Mouse (Mus musculus): ENCODE measurements around the gene Oscp1. TPM values are rescaled to one million over a fixed set of nuclear protein-coding genes. Genes with fewer than 3 reads are reported as not detected.

Gene Oscp1
- polyA plus RNA-seq, 1 experiment: 0.46 TPM

DNA sequence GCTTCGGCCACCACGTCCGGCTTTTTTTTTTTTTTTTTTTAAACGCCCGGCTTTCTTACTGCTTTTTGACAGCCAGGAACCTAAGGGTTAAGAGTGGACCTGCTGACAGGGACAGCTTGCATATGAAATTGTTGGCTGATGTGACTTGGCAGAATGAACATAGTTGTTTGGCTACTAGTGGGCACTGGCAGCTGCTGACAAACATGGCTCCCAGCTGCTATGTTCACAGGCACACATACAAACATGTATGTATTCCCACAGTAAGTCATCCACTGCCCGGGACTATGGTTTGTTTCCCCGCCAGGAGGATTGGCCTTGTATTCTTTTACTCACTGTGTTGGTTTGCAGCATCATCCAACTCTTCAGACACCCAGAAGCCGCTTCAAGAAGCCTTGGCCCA, 58.8 kb downstream of the Oscp1 start:
- H3K36me3 ChIP-seq (ENCODE audit: control insufficient read depth, insufficient read depth, low read length): no peaks in the 10 kb centered on the region
- 90% methylated on average over 8 of the region's 8 CpGs for WGBS
- H3K27me3 ChIP-seq (ENCODE audit: control insufficient read depth, insufficient read depth, low read length): no peaks in the 10 kb centered on the region
- no peak for DNase-seq (ENCODE audit: low read depth in 1 of 2, low spot score in 2 of 2)
- no peak overlapping the region for H3K27ac ChIP-seq (ENCODE audit: insufficient read depth, low read length)
- 0 out of 2 replicates have a peak, but pooled peaks cover 1% of the 10 kb centered on the region for H3K4me1 ChIP-seq (ENCODE audit: control insufficient read depth, insufficient read depth, insufficient read length)
- TF ChIP-seq CTCF (IDR thresholded peaks at IDR 0.05; ENCODE audit: extremely low read depth, insufficient read depth, insufficient read length, insufficient replicate concordance): no peak
- no peak for TF ChIP-seq POLR2A (IDR thresholded peaks at IDR 0.05; ENCODE audit: low read depth, low read length)
- H3K4me3 ChIP-seq (ENCODE audit: extremely low read depth, insufficient read depth, insufficient read length): no peak overlapping the region

DNA sequence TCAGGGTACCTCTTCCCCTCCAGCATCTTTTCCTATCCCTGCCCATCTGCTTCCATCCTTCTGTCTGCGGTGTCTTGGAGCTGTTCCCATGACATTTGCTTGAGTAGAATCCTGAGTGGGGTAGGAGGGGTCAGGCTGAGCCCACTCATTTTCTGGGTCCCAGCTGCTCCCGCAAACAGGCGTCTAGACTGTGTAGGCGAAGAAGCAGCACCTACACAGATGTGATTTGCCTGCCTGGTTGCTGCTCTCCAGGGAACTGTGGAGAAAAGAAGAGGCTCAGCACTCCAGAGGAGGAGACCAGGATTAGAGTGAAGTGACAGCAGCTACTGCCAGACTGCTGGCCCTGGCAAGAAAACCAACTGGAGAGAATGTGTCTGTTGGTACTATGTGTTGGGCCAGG, 60.3 kb downstream of the Oscp1 start:
- no peaks in the 10 kb centered on the region for H3K4me1 ChIP-seq (ENCODE audit: control insufficient read depth, insufficient read depth, insufficient read length)
- TF ChIP-seq POLR2A (IDR thresholded peaks at IDR 0.05; ENCODE audit: low read depth, low read length): no peak
- TF ChIP-seq CTCF (IDR thresholded peaks at IDR 0.05; ENCODE audit: extremely low read depth, insufficient read depth, insufficient read length, insufficient replicate concordance): no peak
- WGBS: 89% methylated on average over 4 of the region's 4 CpGs
- no peaks in the 10 kb centered on the region for H3K27me3 ChIP-seq (ENCODE audit: control insufficient read depth, insufficient read depth, low read length)
- H3K4me3 ChIP-seq (ENCODE audit: extremely low read depth, insufficient read depth, insufficient read length): no peak overlapping the region
- no peak overlapping the region for H3K27ac ChIP-seq (ENCODE audit: insufficient read depth, low read length)
- DNase-seq (ENCODE audit: low read depth in 1 of 2, low spot score in 2 of 2): no peak
- 0 out of 2 replicates have a peak, but pooled peaks cover under 1% of the 10 kb centered on the region for H3K36me3 ChIP-seq (ENCODE audit: control insufficient read depth, insufficient read depth, low read length)

DNA sequence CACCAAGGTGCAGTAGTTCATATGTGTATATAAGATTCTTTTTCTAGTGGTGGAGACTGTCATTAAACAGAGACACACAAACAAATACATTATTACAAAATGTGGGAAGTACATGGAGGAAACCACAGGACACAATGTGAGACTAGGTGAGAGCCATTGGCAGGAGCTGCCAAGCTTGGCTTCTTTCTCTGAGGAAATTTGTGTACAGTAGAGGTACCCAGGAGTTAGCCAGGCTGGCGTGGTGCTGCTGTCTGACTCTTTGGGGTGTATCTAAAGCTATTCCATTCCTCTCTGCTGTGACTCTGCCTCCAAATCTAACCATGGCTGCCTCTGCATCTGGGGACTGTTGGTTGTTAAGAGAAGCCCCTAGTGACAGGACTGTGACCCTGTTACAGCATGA, 60.7 kb downstream of the Oscp1 start:
- peaks cover 2% of the 10 kb centered on the region; the same call in 1 of the 2 replicates for H3K36me3 ChIP-seq (ENCODE audit: control insufficient read depth, insufficient read depth, low read length)
- H3K4me3 ChIP-seq (ENCODE audit: extremely low read depth, insufficient read depth, insufficient read length): no peak overlapping the region
- H3K4me1 ChIP-seq (ENCODE audit: control insufficient read depth, insufficient read depth, insufficient read length): no peaks in the 10 kb centered on the region
- 83% methylated on average over 1 of the region's 1 CpGs for WGBS
- no peaks in the 10 kb centered on the region for H3K27me3 ChIP-seq (ENCODE audit: control insufficient read depth, insufficient read depth, low read length)
- TF ChIP-seq POLR2A (IDR thresholded peaks at IDR 0.05; ENCODE audit: low read depth, low read length) (no peak), CTCF (IDR thresholded peaks at IDR 0.05; ENCODE audit: extremely low read depth, insufficient read depth, insufficient read length, insufficient replicate concordance) (no peak)
- no peak overlapping the region for H3K27ac ChIP-seq (ENCODE audit: insufficient read depth, low read length)
- DNase-seq (ENCODE audit: low read depth in 1 of 2, low spot score in 2 of 2): no peak

DNA sequence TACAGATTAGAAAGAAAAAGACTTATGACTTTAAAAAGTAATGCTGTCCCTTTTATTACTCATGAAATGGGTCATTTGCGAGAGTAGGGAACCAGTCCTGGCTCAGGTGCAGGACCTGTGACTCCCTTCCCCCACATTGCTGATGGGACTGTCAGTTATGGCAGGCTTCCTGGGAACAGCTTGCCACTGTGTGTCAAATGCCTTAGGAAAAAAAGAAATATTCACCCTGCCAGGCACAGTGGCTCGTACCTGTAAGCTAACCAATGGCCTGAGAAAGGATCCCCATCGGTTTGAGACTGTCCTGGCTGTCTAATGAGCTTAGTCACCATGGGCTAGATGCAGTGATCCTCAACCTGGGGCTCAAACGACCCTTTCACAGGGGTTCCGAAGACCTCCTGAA, 61.7 kb downstream of the Oscp1 start:
- Histone ChIP-seq H3K36me3 (ENCODE audit: control insufficient read depth, insufficient read depth, low read length) (peaks cover 10% of the 10 kb centered on the region), H3K27ac (ENCODE audit: insufficient read depth, low read length) (no peak overlapping the region), H3K27me3 (ENCODE audit: control insufficient read depth, insufficient read depth, low read length) (no peaks in the 10 kb centered on the region), H3K4me1 (ENCODE audit: control insufficient read depth, insufficient read depth, insufficient read length) (no peaks in the 10 kb centered on the region), H3K4me3 (ENCODE audit: extremely low read depth, insufficient read depth, insufficient read length) (no peak overlapping the region)
- 85% methylated on average over 5 of the region's 5 CpGs for WGBS
- no peak for TF ChIP-seq CTCF (IDR thresholded peaks at IDR 0.05; ENCODE audit: extremely low read depth, insufficient read depth, insufficient read length, insufficient replicate concordance)
- no peak for TF ChIP-seq POLR2A (IDR thresholded peaks at IDR 0.05; ENCODE audit: low read depth, low read length)
- DNase-seq (ENCODE audit: low read depth in 1 of 2, low spot score in 2 of 2): no peak

DNA sequence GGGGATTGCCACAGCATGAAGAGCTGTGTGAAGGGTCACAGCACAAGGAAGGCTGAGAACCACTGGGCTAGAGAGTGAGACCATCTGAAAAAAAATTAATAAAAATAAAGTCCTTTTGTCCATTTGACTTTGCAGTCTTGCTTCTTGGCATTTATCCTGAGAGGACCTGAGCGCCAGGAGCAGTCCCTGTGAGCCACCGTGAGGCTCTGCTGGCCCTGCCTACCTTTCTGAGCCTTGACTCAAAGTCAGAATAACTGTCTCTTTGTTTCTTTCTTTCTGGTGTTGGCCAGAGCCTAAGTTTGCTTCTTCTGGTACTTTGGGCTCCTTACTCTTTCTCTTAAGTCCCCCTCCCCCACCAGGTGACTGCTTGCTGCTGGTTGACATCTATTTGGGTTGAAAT, 62.1 kb downstream of the Oscp1 start:
- no peaks in the 10 kb centered on the region for H3K4me1 ChIP-seq (ENCODE audit: control insufficient read depth, insufficient read depth, insufficient read length)
- TF ChIP-seq CTCF (IDR thresholded peaks at IDR 0.05; ENCODE audit: extremely low read depth, insufficient read depth, insufficient read length, insufficient replicate concordance) (no peak), POLR2A (IDR thresholded peaks at IDR 0.05; ENCODE audit: low read depth, low read length) (no peak)
- H3K36me3 ChIP-seq (ENCODE audit: control insufficient read depth, insufficient read depth, low read length): peaks cover 12% of the 10 kb centered on the region
- WGBS: 87% methylated on average over 2 of the region's 2 CpGs
- no peak overlapping the region for H3K4me3 ChIP-seq (ENCODE audit: extremely low read depth, insufficient read depth, insufficient read length)
- no peak overlapping the region for H3K27ac ChIP-seq (ENCODE audit: insufficient read depth, low read length)
- no peak for DNase-seq (ENCODE audit: low read depth in 1 of 2, low spot score in 2 of 2)
- H3K27me3 ChIP-seq (ENCODE audit: control insufficient read depth, insufficient read depth, low read length): no peaks in the 10 kb centered on the region

DNA sequence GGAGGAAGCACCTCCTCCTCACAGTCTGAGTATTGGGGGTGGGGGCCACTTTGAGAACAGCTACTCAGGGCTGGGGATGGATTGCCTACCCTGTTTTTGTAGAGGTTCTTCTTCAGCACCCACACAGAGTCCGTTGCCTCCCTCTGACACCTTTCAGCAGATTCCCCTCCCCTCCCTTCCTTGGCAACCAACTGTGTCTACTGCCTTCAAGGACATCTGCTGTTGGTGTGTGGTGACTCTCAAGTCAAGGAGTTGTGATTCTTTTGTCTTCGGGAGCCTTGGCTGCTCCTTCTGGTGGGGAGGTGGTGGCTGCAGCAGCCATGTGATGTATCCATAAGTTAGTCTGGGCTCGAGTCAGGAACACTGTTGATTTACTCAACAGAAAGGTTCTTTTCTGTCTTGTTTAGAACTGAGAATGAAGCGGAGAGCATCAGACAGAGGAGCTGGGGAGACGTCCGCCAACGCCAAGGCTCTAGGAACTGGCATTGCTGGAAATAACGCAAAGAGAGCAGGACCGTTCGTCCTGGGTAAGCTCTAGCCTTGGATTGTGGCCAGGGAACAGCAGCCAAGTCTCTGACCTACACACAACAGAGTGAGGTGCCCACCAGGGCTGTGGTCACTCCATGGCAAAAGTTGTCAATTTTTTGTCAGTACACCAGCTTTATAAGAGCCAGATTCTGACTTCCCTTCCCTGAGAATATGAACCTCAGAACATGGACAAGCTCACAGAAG, 65.1 kb downstream of the Oscp1 start:
- TF ChIP-seq POLR2A (IDR thresholded peaks at IDR 0.05; ENCODE audit: low read depth, low read length) (no peak), CTCF (IDR thresholded peaks at IDR 0.05; ENCODE audit: extremely low read depth, insufficient read depth, insufficient read length, insufficient replicate concordance) (no peak)
- 88% methylated on average over 10 of the region's 10 CpGs for WGBS
- DNase-seq (ENCODE audit: low read depth in 1 of 2, low spot score in 2 of 2): no peak
- no peaks in the 10 kb centered on the region for H3K4me1 ChIP-seq (ENCODE audit: control insufficient read depth, insufficient read depth, insufficient read length)
- H3K27me3 ChIP-seq (ENCODE audit: control insufficient read depth, insufficient read depth, low read length): no peaks in the 10 kb centered on the region
- H3K27ac ChIP-seq (ENCODE audit: insufficient read depth, low read length): no peak overlapping the region
- peaks cover 19% of the 10 kb centered on the region for H3K36me3 ChIP-seq (ENCODE audit: control insufficient read depth, insufficient read depth, low read length)
- H3K4me3 ChIP-seq (ENCODE audit: extremely low read depth, insufficient read depth, insufficient read length): no peak overlapping the region

DNA sequence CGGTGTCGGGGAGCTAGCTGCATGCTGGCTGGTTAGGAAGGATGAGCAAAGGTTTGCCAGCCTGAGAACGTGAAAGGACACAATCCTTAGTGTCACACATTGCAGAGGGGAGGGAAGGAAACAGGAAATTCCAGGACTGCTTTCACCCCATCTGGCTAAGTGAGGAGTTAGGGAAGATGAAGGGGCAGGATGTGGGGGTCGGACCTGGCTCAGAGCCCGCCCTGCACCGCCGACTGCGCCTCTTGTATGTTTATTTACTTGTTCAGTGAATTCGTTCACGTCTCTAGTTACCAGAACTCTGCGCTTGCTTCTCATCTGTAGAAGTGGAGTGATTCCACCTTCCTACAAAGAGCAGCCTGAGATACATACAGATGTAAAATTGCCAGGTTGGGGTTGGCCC, 72.1 kb downstream of the Oscp1 start:
- DNase-seq (ENCODE audit: low read depth in 1 of 2, low spot score in 2 of 2): no peak
- H3K36me3 ChIP-seq (ENCODE audit: control insufficient read depth, insufficient read depth, low read length): peaks cover 34% of the 10 kb centered on the region
- WGBS: 83% methylated on average over 11 of the region's 11 CpGs
- no peak for TF ChIP-seq CTCF (IDR thresholded peaks at IDR 0.05; ENCODE audit: extremely low read depth, insufficient read depth, insufficient read length, insufficient replicate concordance)
- no peak for TF ChIP-seq POLR2A (IDR thresholded peaks at IDR 0.05; ENCODE audit: low read depth, low read length)
- H3K4me3 ChIP-seq (ENCODE audit: extremely low read depth, insufficient read depth, insufficient read length): no peak overlapping the region
- no peaks in the 10 kb centered on the region for H3K4me1 ChIP-seq (ENCODE audit: control insufficient read depth, insufficient read depth, insufficient read length)
- H3K27ac ChIP-seq (ENCODE audit: insufficient read depth, low read length): no peak overlapping the region; the same call in 1 of the 2 replicates
- no peaks in the 10 kb centered on the region for H3K27me3 ChIP-seq (ENCODE audit: control insufficient read depth, insufficient read depth, low read length)
